Mouse (Mus musculus) stomach, postnatal 0 days (tissue): ENCODE measurements around the gene Ntrk2. TPM values are rescaled to one million over a fixed set of nuclear protein-coding genes. Genes with fewer than 3 reads are reported as not detected.
A peak's percentile ranks its signal among the peaks of the same experiment; 100 is the strongest.

Experiments
- ATAC-seq: fragments of 200-750 bp; cut with Nextera tagmentation; 2 replicates; pipeline ENCODE4 v1.8.0; 2017; ENCODE audit not compliant: low FRiP score, low TSS enrichment
- DNase-seq: peaks from one replicate; pipeline ENCODE4 v3.0.0-alpha.2; 2016; ENCODE audit warnings: low spot score
- H3K27ac ChIP-seq: fragments of 300-500 bp; sonication (generic); replicated peaks from 2 replicates; pipeline ENCODE4 v1.5.1; 2014; ENCODE audit warnings: mild to moderate bottlenecking, control low read depth
- H3K27me3 ChIP-seq: fragments of 300-500 bp; sonication (generic); 2 replicates; pipeline ENCODE4 v1.6.1; 2014; ENCODE audit warnings: low read length; ENCODE audit not compliant: control insufficient read depth, insufficient read depth
- H3K36me3 ChIP-seq: fragments of 300-500 bp; sonication (generic); 2 replicates; pipeline ENCODE4 v1.6.1; 2014; ENCODE audit warnings: low read length, mixed read lengths; ENCODE audit not compliant: control insufficient read depth, insufficient read depth
- H3K4me1 ChIP-seq: fragments of 300-500 bp; sonication (generic); replicated peaks from 2 replicates; pipeline ENCODE4 v1.6.1; 2014; ENCODE audit warnings: antibody characterized with exemption; ENCODE audit not compliant: control insufficient read depth, insufficient read depth
- H3K4me2 ChIP-seq: fragments of 300-500 bp; sonication (generic); replicated peaks from 2 replicates; pipeline ENCODE4 v1.6.1; 2014; ENCODE audit warnings: low read depth, mild to moderate bottlenecking, control low read depth, moderate library complexity
- H3K4me3 ChIP-seq: fragments of 300-500 bp; sonication (generic); 2 replicates; pipeline ENCODE4 v1.5.1; 2014; ENCODE audit warnings: low read depth, low read length, control low read depth
- H3K9ac ChIP-seq: fragments of 300-500 bp; sonication (generic); 2 replicates; pipeline ENCODE4 v1.6.1; 2014; ENCODE audit warnings: mild to moderate bottlenecking, low read length, control low read depth, mixed read lengths
- H3K9me3 ChIP-seq: fragments of 300-500 bp; sonication (generic); 2 replicates; pipeline ENCODE4 v1.6.1; 2016; ENCODE audit warnings: low read length; ENCODE audit not compliant: control insufficient read depth
- CTCF ChIP-seq: IDR thresholded peaks from 2 replicates; pipeline ENCODE4 v1.5.1; 2016; ENCODE audit warnings: antibody characterized with exemption, low read depth, mild to moderate bottlenecking, moderate library complexity
- EP300 ChIP-seq: optimal IDR thresholded peaks from 2 replicates; pipeline ENCODE3; 2016; ENCODE audit warnings: antibody characterized with exemption
- WGBS: fragments of 180-500 bp; shearing (Covaris S2); extraction: QIAGEN DNeasy Blood & Tissue Kit; methylation state at CpG from one replicate; pipeline ENCODE4 v1.1.7; 2014; 5-methylcytosine and 5-hydroxymethylcytosine counted together
- polyA plus RNA-seq: library from polyadenylated mRNA; unstranded; fragments of >200 nt; fragmentation: Nextera tagmentation; extraction: Ambion mirVana; gene quantifications from 2 replicates; pipeline ENCODE4 v1.2.1, GENCODE M21; 2015

Ntrk2 gene
- polyA plus RNA-seq, 1 experiment from 2014 or later = 1.7 TPM

DNA sequence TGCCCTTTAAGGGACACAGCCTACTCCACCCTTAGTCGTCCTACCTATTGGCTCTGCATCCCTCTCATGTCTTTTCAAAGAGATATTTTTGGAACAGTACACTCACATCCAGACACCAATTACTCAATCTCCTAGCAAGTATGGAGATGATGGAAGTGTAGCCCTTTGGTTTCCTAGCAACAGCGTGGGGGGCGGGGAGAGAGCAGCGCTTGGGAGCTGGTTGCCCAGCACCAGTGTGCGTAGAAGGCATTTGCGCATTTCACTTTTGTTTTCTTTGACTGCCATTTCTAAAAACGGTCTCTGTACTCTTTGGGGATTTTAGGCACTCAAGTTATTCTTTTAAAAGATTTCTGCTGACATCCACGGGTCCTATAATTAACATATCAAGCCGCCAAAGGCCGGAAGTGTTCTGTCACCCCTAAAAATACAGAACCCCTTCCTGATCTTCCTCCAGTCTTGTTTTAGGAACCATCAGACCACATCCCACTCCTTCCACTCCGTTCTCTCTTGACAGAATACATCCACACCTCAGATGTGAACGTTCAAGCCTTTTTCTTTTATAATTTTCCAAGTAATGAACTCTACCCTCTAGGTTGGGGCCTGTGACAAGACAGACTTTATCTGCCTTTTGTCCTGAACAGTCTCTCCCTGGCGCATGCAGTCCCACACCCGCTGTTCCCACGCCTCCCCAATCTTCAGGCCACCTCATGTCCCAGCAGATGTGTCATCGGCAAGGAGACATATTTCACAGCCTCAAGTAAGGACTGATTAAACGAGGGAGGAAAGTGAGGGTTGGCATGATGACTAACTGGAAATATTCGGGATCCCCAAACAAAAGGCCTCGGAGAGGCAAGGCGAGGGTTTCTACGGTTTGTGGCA, 339.5 kb downstream of the Ntrk2 start:
- DNase-seq (peak; percentile 33), ATAC-seq (no peak)
- Histone ChIP-seq H3K36me3 (no peaks in the 10 kb centered on the region), H3K4me1 (no peaks in the 10 kb centered on the region), H3K9ac (no peak overlapping the region), H3K9me3 (no peaks in the 10 kb centered on the region), H3K4me3 (no peak overlapping the region), H3K27me3 (no peaks in the 10 kb centered on the region), H3K27ac (no peak overlapping the region), H3K4me2 (no peak overlapping the region)
- WGBS = 49% methylated on average over 21 of the region's 21 CpGs
- TF ChIP-seq CTCF = no peak
- TF ChIP-seq EP300 = no peak

DNA sequence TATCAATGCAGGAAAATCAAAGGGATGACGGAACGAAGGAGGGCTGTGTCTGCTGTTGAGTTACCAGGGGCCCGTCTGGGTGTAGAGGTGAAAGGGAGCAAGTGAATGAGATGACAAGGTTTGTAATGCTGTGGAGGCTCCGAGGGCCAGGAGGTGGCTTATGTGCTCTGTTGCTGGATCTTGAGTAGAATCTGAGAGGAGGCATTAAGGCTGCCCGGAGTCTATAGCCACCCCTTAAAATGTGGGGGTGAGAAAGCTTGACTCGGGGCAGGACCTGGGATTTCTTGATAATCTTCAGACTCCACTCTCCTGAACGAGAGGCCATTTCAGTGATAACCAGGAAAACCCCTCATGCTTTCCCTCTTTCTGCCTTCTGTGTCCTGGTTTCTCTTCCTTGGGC, 340.2 kb downstream of the Ntrk2 start:
- WGBS = 85% methylated on average over 7 of the region's 7 CpGs
- Histone ChIP-seq H3K4me1 (no peaks in the 10 kb centered on the region), H3K27ac (no peak overlapping the region), H3K9ac (no peak overlapping the region), H3K27me3 (no peaks in the 10 kb centered on the region), H3K9me3 (no peaks in the 10 kb centered on the region), H3K4me2 (no peak overlapping the region), H3K4me3 (no peak overlapping the region), H3K36me3 (no peaks in the 10 kb centered on the region)
- no peak for ATAC-seq
- no peak for DNase-seq
- TF ChIP-seq EP300 = no peak
- TF ChIP-seq CTCF = no peak

DNA sequence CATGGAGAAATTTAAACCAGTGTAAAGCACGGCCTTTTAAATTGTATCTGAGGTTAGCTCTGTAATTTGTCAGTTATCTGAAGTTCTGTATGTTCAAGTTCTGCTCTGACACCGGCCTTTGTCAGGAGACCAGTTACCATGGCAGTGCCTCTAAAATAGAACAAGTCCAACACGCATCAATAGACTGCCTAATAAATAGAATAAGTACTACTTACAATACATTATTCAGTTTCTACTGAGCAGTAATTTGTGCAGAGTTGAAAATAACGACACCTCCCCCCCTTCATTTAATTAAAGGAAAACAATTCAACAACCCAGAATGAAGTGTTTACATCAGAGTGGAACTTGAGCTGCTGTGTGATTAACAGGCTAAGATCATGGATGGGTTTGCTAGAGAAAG, 341.6 kb downstream of the Ntrk2 start:
- no peak for TF ChIP-seq EP300
- TF ChIP-seq CTCF = no peak
- Histone ChIP-seq H3K4me2 (no peak overlapping the region), H3K27ac (no peak overlapping the region), H3K4me1 (no peaks in the 10 kb centered on the region), H3K4me3 (no peak overlapping the region), H3K36me3 (no peaks in the 10 kb centered on the region), H3K9ac (no peak overlapping the region), H3K27me3 (no peaks in the 10 kb centered on the region), H3K9me3 (no peaks in the 10 kb centered on the region)
- 65% methylated on average over 4 of the region's 4 CpGs for WGBS
- DNase-seq (no peak), ATAC-seq (no peak)

DNA sequence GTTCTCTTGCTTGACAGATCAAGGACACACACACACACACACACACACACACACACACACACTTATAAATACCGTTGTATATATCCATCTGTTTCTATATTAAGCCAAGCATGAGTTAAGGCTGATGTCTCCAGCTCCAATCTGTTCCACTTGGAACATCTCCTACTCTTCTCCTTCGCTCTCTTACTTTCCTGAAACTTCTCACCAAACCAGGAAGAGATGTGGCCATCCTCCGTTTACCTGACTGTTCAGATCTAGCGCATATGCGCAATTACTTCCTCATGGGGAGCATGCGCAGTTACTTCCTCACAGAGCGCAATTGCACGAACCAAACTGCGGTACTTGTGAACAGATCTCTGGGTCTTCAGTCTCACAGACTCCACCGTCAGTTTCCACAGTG, 342.4 kb downstream of the Ntrk2 start:
- no peak for ATAC-seq
- no peak for TF ChIP-seq EP300
- no peak for TF ChIP-seq CTCF
- no peaks in the 10 kb centered on the region for H3K9me3 ChIP-seq
- no peak for DNase-seq
- H3K36me3 ChIP-seq = no peaks in the 10 kb centered on the region
- H3K27me3 ChIP-seq = no peaks in the 10 kb centered on the region
- H3K4me2 ChIP-seq = no peak overlapping the region
- no peak overlapping the region for H3K9ac ChIP-seq
- no peak overlapping the region for H3K27ac ChIP-seq
- H3K4me3 ChIP-seq = no peak overlapping the region
- H3K4me1 ChIP-seq = no peaks in the 10 kb centered on the region
- WGBS = 79% methylated on average over 10 of the region's 10 CpGs

DNA sequence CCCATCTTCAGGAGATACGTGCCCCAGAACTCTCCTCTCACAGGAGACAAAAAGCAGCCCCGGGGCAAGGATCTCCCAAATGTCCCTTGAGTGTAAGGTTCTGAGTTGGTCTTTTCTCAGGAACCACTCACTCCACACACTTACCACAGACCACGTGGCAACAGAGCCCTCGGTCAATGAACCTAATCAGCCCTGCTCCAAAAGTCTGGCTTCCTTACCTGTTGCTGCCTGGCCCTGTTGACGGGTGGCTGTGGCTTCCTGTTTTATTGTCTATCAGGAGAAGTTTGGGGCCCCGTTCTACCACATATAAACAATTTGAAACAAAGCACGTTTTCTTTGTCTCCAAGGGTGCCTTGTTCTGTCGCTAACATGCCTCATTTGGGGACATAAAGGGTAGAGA, 357.6 kb downstream of the Ntrk2 start:
- DNase-seq (no peak), ATAC-seq (no peak)
- Histone ChIP-seq H3K27me3 (no peaks in the 10 kb centered on the region), H3K4me2 (no peak overlapping the region), H3K9me3 (no peaks in the 10 kb centered on the region), H3K9ac (no peak overlapping the region), H3K4me3 (no peak overlapping the region), H3K27ac (no peak overlapping the region), H3K36me3 (no peaks in the 10 kb centered on the region), H3K4me1 (no peaks in the 10 kb centered on the region)
- TF ChIP-seq EP300 = no peak
- no peak for TF ChIP-seq CTCF
- WGBS = 81% methylated on average over 8 of the region's 8 CpGs

DNA sequence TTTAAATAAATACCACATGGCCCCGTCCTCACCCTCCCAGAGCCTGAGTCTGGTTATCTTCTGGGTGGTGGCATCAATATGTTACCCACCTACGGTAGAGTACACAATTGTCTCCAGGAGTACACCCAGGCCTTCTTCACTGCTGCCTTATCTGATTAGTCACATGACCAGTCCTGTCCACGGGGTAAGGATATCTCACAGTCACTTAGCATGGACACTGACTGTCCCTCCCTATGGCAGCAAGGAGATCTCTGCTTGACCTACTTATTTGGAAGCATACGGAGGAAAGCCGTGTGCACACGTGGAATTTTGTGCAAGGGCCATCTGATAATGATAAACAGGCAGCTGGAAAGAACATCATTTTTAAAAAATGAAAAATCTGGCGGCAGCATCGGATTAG, 367.5 kb downstream of the Ntrk2 start:
- 56% methylated on average over 8 of the region's 8 CpGs for WGBS
- no peak for TF ChIP-seq CTCF
- TF ChIP-seq EP300 = no peak
- H3K4me3 ChIP-seq = no peak overlapping the region
- no peaks in the 10 kb centered on the region for H3K4me1 ChIP-seq
- H3K9ac ChIP-seq = no peak overlapping the region
- DNase-seq (no peak), ATAC-seq (no peak)
- no peaks in the 10 kb centered on the region for H3K36me3 ChIP-seq
- H3K27ac ChIP-seq = no peak overlapping the region
- H3K9me3 ChIP-seq = no peaks in the 10 kb centered on the region
- no peak overlapping the region for H3K4me2 ChIP-seq
- H3K27me3 ChIP-seq = no peaks in the 10 kb centered on the region
